Mouse (Mus musculus) spleen, adult 2 months (tissue): ENCODE results near the gene Nxn. TPM values are rescaled to one million over a fixed set of nuclear protein-coding genes. Genes with fewer than 3 reads are reported as not detected.

ENCODE experiments used
- DNase-seq, 2 experiments: peaks; one replicate each; pipeline versions ENCODE4 v3.0.0 to v3.0.0-alpha.2; 2012 to 2021; ENCODE audit warnings: low spot score in 2 of 2, low read depth in 1 of 2
- H3K27ac ChIP-seq: fragments of 200-500 bp; 2 replicates; pipeline ENCODE4 v1.5.1; 2012; ENCODE audit warnings: low read length, inconsistent platforms; ENCODE audit not compliant: insufficient read depth
- H3K27me3 ChIP-seq: fragments of 200-500 bp; 2 replicates; pipeline ENCODE4 v1.6.1; 2012; ENCODE audit warnings: mild to moderate bottlenecking, moderate library complexity, low read length, inconsistent platforms; ENCODE audit not compliant: control insufficient read depth, insufficient read depth
- H3K36me3 ChIP-seq: fragments of 200-500 bp; 2 replicates; pipeline ENCODE4 v1.6.1; 2012; ENCODE audit warnings: mild to moderate bottlenecking, low read length, inconsistent platforms; ENCODE audit not compliant: control insufficient read depth, insufficient read depth
- H3K4me1 ChIP-seq: fragments of 200-500 bp; 2 replicates; pipeline ENCODE4 v1.6.1; 2011; ENCODE audit warnings: inconsistent platforms; ENCODE audit not compliant: control insufficient read depth, insufficient read depth, insufficient read length
- H3K4me3 ChIP-seq: fragments of 200-500 bp; 2 replicates; pipeline ENCODE4 v1.5.1; 2011; ENCODE audit warnings: mild to moderate bottlenecking, inconsistent platforms; ENCODE audit not compliant: insufficient read depth, insufficient read length; ENCODE audit errors: extremely low read depth
- CTCF ChIP-seq: fragments of 200-500 bp; IDR thresholded peaks from 2 replicates; pipeline ENCODE4 v1.5.1; 2011; ENCODE audit warnings: mild to moderate bottlenecking, inconsistent platforms; ENCODE audit not compliant: insufficient read depth, insufficient read length, insufficient replicate concordance; ENCODE audit errors: extremely low read depth
- POLR2A ChIP-seq: fragments of 200-500 bp; IDR thresholded peaks from 2 replicates; pipeline ENCODE4 v1.6.1; 2011; ENCODE audit warnings: low read depth, low read length, inconsistent platforms
- WGBS: fragments of 180-500 bp; shearing (Covaris S2); methylation state at CpG from one replicate; pipeline ENCODE4 v1.1.7; 2018; 5-methylcytosine and 5-hydroxymethylcytosine counted together
- polyA plus RNA-seq: library from polyadenylated mRNA; depleted of rRNA; stranded (reverse); fragments of >200 nt; gene quantifications from 2 replicates; pipeline ENCODE4 v1.2.3, GENCODE M21; 2012

Nxn gene
- polyA plus RNA-seq, 1 experiment: 6.9 TPM

- 74% methylated on average over 2 of the region's 2 CpGs for WGBS
- Histone ChIP-seq H3K4me3 (no peak overlapping the region), H3K27me3 (no peaks in the 10 kb centered on the region), H3K36me3 (peaks cover 36% of the 10 kb centered on the region), H3K4me1 (no peaks in the 10 kb centered on the region), H3K27ac (no peak overlapping the region)
- DNase-seq: no peak
- no peak for TF ChIP-seq CTCF
- no peak for TF ChIP-seq POLR2A
Observed at GRCm38 (mm10) chr11:76415985-76416384, 17.0 kb upstream of the Nxn start.

GRCm38 (mm10) chr11:76415001-76415400, 16.1 kb upstream of the Nxn start:
- Histone ChIP-seq H3K27ac (no peak overlapping the region), H3K4me1 (no peaks in the 10 kb centered on the region), H3K36me3 (peaks cover 36% of the 10 kb centered on the region), H3K4me3 (no peak overlapping the region), H3K27me3 (no peaks in the 10 kb centered on the region)
- no peak for TF ChIP-seq POLR2A
- TF ChIP-seq CTCF: no peak
- DNase-seq: no peak
- 95% methylated on average over 4 of the region's 4 CpGs for WGBS

GRCm38 (mm10) chr11:76413202-76413601, 14.3 kb upstream of the Nxn start:
- DNase-seq: no peak
- Histone ChIP-seq H3K27me3 (no peaks in the 10 kb centered on the region), H3K36me3 (peaks cover 28% of the 10 kb centered on the region), H3K4me1 (no peaks in the 10 kb centered on the region), H3K4me3 (no peak overlapping the region), H3K27ac (no peak overlapping the region)
- TF ChIP-seq CTCF: no peak
- no peak for TF ChIP-seq POLR2A
- 93% methylated on average over 4 of the region's 4 CpGs for WGBS

- TF ChIP-seq CTCF: no peak
- TF ChIP-seq POLR2A: no peak
- peak; percentile 49 to 57 for DNase-seq
- H3K4me3 ChIP-seq: no peak overlapping the region
- 68% methylated on average over 12 of the region's 12 CpGs for WGBS
- H3K27me3 ChIP-seq: no peaks in the 10 kb centered on the region
- H3K4me1 ChIP-seq: no peaks in the 10 kb centered on the region
- H3K27ac ChIP-seq: no peak overlapping the region
- peaks cover 15% of the 10 kb centered on the region for H3K36me3 ChIP-seq
Observed at GRCm38 (mm10) chr11:76410826-76411225, 11.9 kb upstream of the Nxn start.

GRCm38 (mm10) chr11:76406702-76407583, 8.0 kb upstream of the Nxn start, which contains the start of gene Timm22:
Timm22 (plus strand) TSS chr11:76406952.
- peak; percentile 98 for DNase-seq

GRCm38 (mm10) chr11:76405626-76406264, 6.8 kb upstream of the Nxn start:
- Histone ChIP-seq H3K27ac (no peak overlapping the region), H3K36me3 (no peaks in the 10 kb centered on the region), H3K4me1 (no peaks in the 10 kb centered on the region), H3K27me3 (no peaks in the 10 kb centered on the region), H3K4me3 (no peak overlapping the region)
- TF ChIP-seq POLR2A (no peak), CTCF (no peak)
- DNase-seq: no peak
- WGBS: 77% methylated on average over 5 of the region's 5 CpGs

More at GRCm38 (mm10) chr11:76406702-76407583, 8.0 kb upstream of the Nxn start, which contains the start of gene Timm22:
- Histone ChIP-seq H3K4me3 (peak within 1 kb of the TSS; percentile 77), H3K27me3 (no peaks in the 10 kb centered on the region), H3K27ac (peak within 1 kb of the TSS; percentile 68), H3K4me1 (no peaks in the 10 kb centered on the region), H3K36me3 (no peaks in the 10 kb centered on the region)
- TF ChIP-seq CTCF (peak; percentile 98), POLR2A (peak; percentile 59)
- WGBS: under 1% methylated on average over 46 of the region's 46 CpGs

- no peak overlapping the region for H3K27ac ChIP-seq
- no peaks in the 10 kb centered on the region for H3K27me3 ChIP-seq
- no peak for DNase-seq
- TF ChIP-seq POLR2A (no peak), CTCF (no peak)
- no peaks in the 10 kb centered on the region for H3K4me1 ChIP-seq
- H3K36me3 ChIP-seq: no peaks in the 10 kb centered on the region
- no peak overlapping the region for H3K4me3 ChIP-seq
- WGBS: 63% methylated on average over 4 of the region's 4 CpGs
Observed at GRCm38 (mm10) chr11:76405113-76405512, 6.2 kb upstream of the Nxn start.
